Mouse (Mus musculus) midbrain, postnatal 0 days (tissue): ENCODE data around the gene Gm11541. TPM values are rescaled to one million over a fixed set of nuclear protein-coding genes. Genes with fewer than 3 reads are reported as not detected.
A peak's percentile ranks its signal among the peaks of the same experiment; 100 is the strongest.

ENCODE experiments used
- ATAC-seq: fragments of 200-750 bp; cut with Nextera tagmentation; 2 replicates; pipeline ENCODE4 v1.8.0; 2017; ENCODE audit warnings: moderate number of reproducible peaks, mild to moderate bottlenecking, moderate TSS enrichment, moderate library complexity; ENCODE audit not compliant: low FRiP score
- DNase-seq: peaks from one replicate; pipeline ENCODE4 v3.0.0-alpha.2; 2015; ENCODE audit warnings: low spot score
- H3K27ac ChIP-seq: fragments of 300-500 bp; sonication (generic); 2 replicates; pipeline ENCODE4 v1.5.1; 2014; ENCODE audit warnings: low read depth, mild to moderate bottlenecking, low read length, mixed read lengths
- H3K27me3 ChIP-seq: fragments of 300-500 bp; sonication (generic); 2 replicates; pipeline ENCODE4 v1.6.1; 2014; ENCODE audit warnings: low read length, control low read depth, mixed read lengths; ENCODE audit not compliant: insufficient read depth
- H3K36me3 ChIP-seq: fragments of 300-500 bp; sonication (generic); 2 replicates; pipeline ENCODE4 v1.6.1; 2014; ENCODE audit warnings: low read length, control low read depth, mixed read lengths; ENCODE audit not compliant: insufficient read depth
- H3K4me1 ChIP-seq: fragments of 300-500 bp; sonication (generic); 2 replicates; pipeline ENCODE4 v1.6.1; 2014; ENCODE audit warnings: mild to moderate bottlenecking, control low read depth, antibody characterized with exemption, low read length, mixed read lengths; ENCODE audit not compliant: insufficient read depth
- H3K4me2 ChIP-seq: fragments of 300-500 bp; sonication (generic); 2 replicates; pipeline ENCODE4 v1.6.1; 2014; ENCODE audit warnings: low read depth, mild to moderate bottlenecking, low read length, mixed read lengths; ENCODE audit not compliant: poor library complexity, severe bottlenecking
- H3K4me3 ChIP-seq: fragments of 300-500 bp; sonication (generic); 2 replicates; pipeline ENCODE4 v1.5.1; 2014; ENCODE audit warnings: low read depth, mild to moderate bottlenecking, low read length, moderate library complexity
- H3K9ac ChIP-seq: fragments of 300-500 bp; sonication (generic); replicated peaks from 2 replicates; pipeline ENCODE4 v1.6.1; 2014; ENCODE audit warnings: mild to moderate bottlenecking, low read length, moderate library complexity, mixed read lengths; ENCODE audit not compliant: poor library complexity, severe bottlenecking
- H3K9me3 ChIP-seq: fragments of 300-500 bp; sonication (generic); 2 replicates; pipeline ENCODE4 v1.6.1; 2016; ENCODE audit warnings: low read length, control low read depth
- CTCF ChIP-seq: IDR thresholded peaks from 2 replicates; pipeline ENCODE4 v1.5.1; 2016; ENCODE audit warnings: antibody characterized with exemption, mild to moderate bottlenecking
- WGBS: fragments of 180-500 bp; shearing (Covaris S2); extraction: QIAGEN DNeasy Blood & Tissue Kit; methylation state at CpG from one replicate; pipeline ENCODE4 v1.1.7; 2014; 5-methylcytosine and 5-hydroxymethylcytosine counted together
- polyA plus RNA-seq: library from polyadenylated mRNA; unstranded; fragments of >200 nt; fragmentation: Nextera tagmentation; extraction: Ambion mirVana; gene quantifications from 2 replicates; pipeline ENCODE4 v1.2.1, GENCODE M21; 2015
- total RNA-seq: library from RNA; depleted of rRNA; stranded (reverse); fragments of >200 nt; gene quantifications from 2 replicates; pipeline ENCODE4 v1.2.3, GENCODE M21; 2014

The Gm11541 gene
- total and polyA plus RNA-seq, 2 experiments from 2014 or later = 0.22 TPM; not detected in 1

DNA sequence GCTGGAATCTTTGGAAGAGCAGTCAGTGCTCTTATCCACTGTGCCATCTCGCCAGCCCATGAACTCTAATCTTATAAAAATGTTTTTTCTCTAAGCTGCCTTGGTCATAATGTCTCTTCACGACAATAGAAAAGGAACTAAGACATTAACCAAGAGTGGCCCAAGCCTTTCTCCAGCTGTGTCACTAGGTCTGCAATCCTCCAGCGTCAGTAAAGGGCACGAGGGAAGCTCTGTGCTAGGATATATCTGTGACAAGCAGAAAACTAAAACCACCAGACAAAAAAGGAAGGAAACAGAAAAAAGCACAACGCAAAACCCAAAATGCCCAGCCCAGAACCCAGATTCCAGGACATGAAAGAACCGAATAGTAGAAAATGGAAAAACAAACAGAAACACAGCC is 17.1 kb downstream of the Gm11541 start:
- no peaks in the 10 kb centered on the region for H3K27me3 ChIP-seq
- ATAC-seq = no peak
- no peak for TF ChIP-seq CTCF
- H3K36me3 ChIP-seq = no peaks in the 10 kb centered on the region
- DNase-seq = no peak
- 81% methylated on average over 6 of the region's 6 CpGs for whole genome bisulfite sequencing
- H3K4me2 ChIP-seq = no peak overlapping the region
- H3K9ac ChIP-seq = no peak overlapping the region
- H3K4me3 ChIP-seq = no peak overlapping the region
- H3K9me3 ChIP-seq = no peaks in the 10 kb centered on the region
- no peaks in the 10 kb centered on the region for H3K4me1 ChIP-seq
- H3K27ac ChIP-seq = no peak overlapping the region

DNA sequence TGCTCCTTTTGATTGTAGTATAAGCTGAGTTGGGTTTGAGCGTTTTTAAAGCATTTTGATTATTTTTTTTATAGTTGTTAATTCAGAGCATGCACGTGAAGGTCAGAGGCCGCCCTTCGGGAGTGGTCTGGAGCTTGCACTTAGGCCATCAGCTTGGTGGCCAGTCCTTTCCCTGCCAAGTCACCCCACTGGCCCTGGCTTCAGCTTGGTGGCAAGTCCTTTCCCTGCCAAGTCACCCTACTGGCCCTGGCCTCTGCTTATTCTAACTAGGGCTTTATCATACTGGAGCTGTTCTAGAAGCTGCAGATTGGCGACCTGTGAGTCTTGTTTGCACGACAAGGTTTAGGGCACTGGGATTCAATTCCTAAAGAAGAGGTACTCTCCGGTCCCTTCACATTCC is 21.9 kb downstream of the Gm11541 start:
- WGBS = 84% methylated on average over 7 of the region's 7 CpGs
- ATAC-seq (no peak), DNase-seq (no peak)
- TF ChIP-seq CTCF = no peak
- H3K27me3 ChIP-seq = no peaks in the 10 kb centered on the region
- no peaks in the 10 kb centered on the region for H3K4me1 ChIP-seq
- no peak overlapping the region for H3K9ac ChIP-seq
- no peak overlapping the region for H3K4me3 ChIP-seq
- no peaks in the 10 kb centered on the region for H3K36me3 ChIP-seq
- H3K9me3 ChIP-seq = no peaks in the 10 kb centered on the region
- no peak overlapping the region for H3K27ac ChIP-seq
- no peak overlapping the region for H3K4me2 ChIP-seq

DNA sequence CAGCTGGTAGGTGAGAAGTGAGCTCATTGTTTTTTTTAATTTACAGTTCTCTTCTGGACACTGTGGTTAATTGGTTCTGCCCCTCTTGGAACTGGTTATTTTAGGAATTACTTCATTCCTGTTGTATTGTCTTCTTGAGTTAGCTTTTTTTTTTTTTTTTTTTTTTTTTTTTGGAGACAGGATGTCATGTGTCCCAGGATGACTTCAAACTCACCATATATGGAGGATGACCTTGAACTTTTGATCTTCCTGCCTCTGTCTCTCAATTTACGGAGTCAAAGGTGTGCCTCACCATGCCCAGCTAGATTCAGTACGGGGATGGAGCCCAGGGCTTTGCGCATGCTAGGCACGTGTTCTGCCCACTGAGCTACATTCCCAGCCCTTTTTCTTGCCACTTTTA is 22.7 kb downstream of the Gm11541 start:
- no peak for TF ChIP-seq CTCF
- no peak overlapping the region for H3K4me3 ChIP-seq
- no peaks in the 10 kb centered on the region for H3K27me3 ChIP-seq
- no peak overlapping the region for H3K27ac ChIP-seq
- no peak overlapping the region for H3K9ac ChIP-seq
- H3K4me1 ChIP-seq = no peaks in the 10 kb centered on the region
- DNase-seq = no peak
- no peak overlapping the region for H3K4me2 ChIP-seq
- no peaks in the 10 kb centered on the region for H3K36me3 ChIP-seq
- ATAC-seq = no peak
- no peaks in the 10 kb centered on the region for H3K9me3 ChIP-seq
- 87% methylated on average over 4 of the region's 4 CpGs for WGBS

DNA sequence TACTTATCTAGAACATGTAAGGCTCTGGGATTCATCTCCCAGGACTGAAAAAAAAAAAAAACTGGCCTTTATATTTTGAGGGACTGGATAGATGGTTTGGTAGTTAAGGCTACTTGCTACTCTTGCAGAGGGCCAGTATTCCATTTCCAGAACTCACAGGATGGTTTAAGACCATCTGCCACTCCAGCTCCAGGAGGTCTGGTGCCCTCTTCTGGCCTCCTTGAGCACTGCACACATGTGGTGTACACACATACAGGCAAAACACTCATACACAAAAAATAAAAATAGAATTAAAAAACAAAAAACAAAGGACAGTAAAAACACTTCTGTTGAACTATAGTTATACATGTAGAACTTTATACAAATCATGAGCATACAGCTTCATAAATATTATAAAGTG is 23.7 kb downstream of the Gm11541 start:
- no peaks in the 10 kb centered on the region for H3K9me3 ChIP-seq
- no peak overlapping the region for H3K27ac ChIP-seq
- no peak for ATAC-seq
- H3K27me3 ChIP-seq = no peaks in the 10 kb centered on the region
- H3K36me3 ChIP-seq = no peaks in the 10 kb centered on the region
- H3K9ac ChIP-seq = no peak overlapping the region
- no peak overlapping the region for H3K4me3 ChIP-seq
- H3K4me2 ChIP-seq = no peak overlapping the region
- peak; percentile 27 for TF ChIP-seq CTCF
- DNase-seq = no peak
- H3K4me1 ChIP-seq = peaks cover 8% of the 10 kb centered on the region

DNA sequence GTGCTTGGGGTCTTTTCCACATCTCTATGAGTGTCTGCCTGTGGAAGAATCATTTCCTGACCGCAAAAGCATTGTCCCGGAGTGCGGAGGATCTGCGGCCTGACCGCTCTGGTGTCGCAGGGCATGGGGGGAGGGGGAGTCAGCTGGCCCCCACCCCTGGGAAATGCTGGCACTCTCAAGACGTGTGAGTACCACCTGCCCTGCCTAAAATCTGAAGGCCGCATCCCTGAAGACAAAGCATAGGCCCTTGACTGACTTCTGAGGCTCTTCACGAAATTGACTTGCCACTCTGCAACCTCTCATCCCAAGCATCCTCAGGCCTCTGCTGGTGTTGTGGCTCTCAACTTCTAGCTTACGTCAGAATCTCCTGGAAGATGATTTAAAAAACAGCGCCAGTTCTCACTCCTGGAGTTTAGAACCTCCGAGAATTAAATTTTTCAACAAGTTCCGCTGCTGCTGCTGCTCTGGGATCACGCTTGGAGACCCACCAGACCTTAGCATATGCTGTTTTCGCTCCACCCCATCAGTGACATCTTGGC is 26.6 kb downstream of the Gm11541 start:
- TF ChIP-seq CTCF = no peak
- H3K9ac ChIP-seq = peak overlapping the region; percentile 91
- WGBS = 26% methylated on average over 15 of the region's 15 CpGs
- no peaks in the 10 kb centered on the region for H3K9me3 ChIP-seq
- peak overlapping the region; percentile 95 for H3K4me3 ChIP-seq
- peak; percentile 14 for DNase-seq
- no peaks in the 10 kb centered on the region for H3K36me3 ChIP-seq
- peak overlapping the region; percentile 85 for H3K4me2 ChIP-seq
- peaks cover 15% of the 10 kb centered on the region for H3K4me1 ChIP-seq
- peak overlapping the region; percentile 86 for H3K27ac ChIP-seq
- no peaks in the 10 kb centered on the region for H3K27me3 ChIP-seq
- ATAC-seq = no peak

DNA sequence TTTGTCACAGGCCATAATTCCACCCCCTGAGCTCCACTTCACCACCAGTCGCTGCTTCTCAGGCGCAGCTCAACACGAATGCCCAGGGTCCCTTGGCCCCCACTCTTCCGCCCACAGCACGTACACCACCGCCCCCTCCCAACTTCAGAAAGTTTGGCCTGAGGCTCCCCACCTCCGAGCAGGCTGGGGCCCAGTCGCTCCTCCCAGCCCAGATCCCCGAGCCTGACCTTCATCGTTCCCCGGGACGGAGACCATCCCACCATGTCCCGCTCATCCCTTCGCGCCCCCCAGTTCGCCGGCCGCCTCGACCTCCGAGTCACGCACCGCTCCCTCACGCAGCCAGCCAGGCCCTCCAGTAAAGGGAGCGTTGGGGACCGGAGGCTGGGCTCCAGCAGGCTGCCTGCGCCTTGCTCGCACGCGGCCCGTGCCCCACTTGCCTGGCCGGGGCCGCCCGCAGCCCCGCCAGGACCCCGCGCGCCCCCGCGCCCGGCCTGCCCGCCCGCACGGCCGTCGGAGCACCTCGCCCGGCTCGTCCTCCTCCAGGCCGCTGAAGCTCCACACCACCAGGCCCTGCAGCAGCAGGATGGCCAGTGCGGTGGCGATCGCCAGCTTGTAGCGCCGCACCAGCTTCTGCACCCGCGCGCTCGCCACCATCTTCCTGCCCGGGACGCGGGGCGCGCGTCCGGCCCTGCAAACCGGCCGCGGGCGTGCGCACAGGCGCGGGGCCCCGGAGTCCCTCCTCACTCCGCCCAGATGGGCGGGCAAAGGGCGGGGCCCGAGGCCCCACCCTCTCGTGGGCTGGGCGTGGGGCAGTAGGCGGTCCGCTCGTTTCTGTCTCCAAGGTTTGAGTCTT is 27.3 kb downstream of the Gm11541 start, which contains the start of gene Xylt2:
TSS of gene Xylt2 (minus strand) at position 762 of the 853 bp plus-strand sequence.
- peak; percentile 95 for ATAC-seq
- no peaks in the 10 kb centered on the region for H3K9me3 ChIP-seq
- peak within 1 kb of the TSS; percentile 86 for H3K27ac ChIP-seq
- no peaks in the 10 kb centered on the region for H3K27me3 ChIP-seq
- H3K36me3 ChIP-seq = no peaks in the 10 kb centered on the region
- peak; percentile 96 for DNase-seq
- WGBS = under 1% methylated on average over 37 of the region's 82 CpGs
- H3K4me1 ChIP-seq = peaks cover 15% of the 10 kb centered on the region
- no peak for TF ChIP-seq CTCF
- H3K4me2 ChIP-seq = peak within 1 kb of the TSS; percentile 85
- H3K4me3 ChIP-seq = peak within 1 kb of the TSS; percentile 95
- peak within 1 kb of the TSS; percentile 91 for H3K9ac ChIP-seq
